Mouse (Mus musculus) erythroblast, adult 5-6 weeks (primary cell): ENCODE measurements around the gene Hebp1. TPM values are rescaled to one million over a fixed set of nuclear protein-coding genes. Genes with fewer than 3 reads are reported as not detected.

Source experiments
- ATAC-seq: replicated peaks from 2 replicates; pipeline ENCODE4 v1.8.0; 2016; ENCODE audit warnings: moderate number of reproducible peaks, mild to moderate bottlenecking, moderate TSS enrichment, inconsistent platforms; ENCODE audit not compliant: poor library complexity, low FRiP score, severe bottlenecking
- total RNA-seq, 2 experiments: library from RNA; stranded (forward) in 1 of 2; stranded (reverse) in 1 of 2; fragments of 150-400 nt in 1 of 2; fragments of 200-764, 138-1000 nt in 1 of 2; gene quantifications; 2 replicates each; pipeline versions ENCODE4 v1.2.3 to v1.2.4; 2015 to 2017; ENCODE audit warnings: low replicate concordance in 2 of 2

The Hebp1 gene
- total RNA-seq, 2 experiments from 2014 or later, result 72.1 to 143 TPM

- ATAC-seq, result no peak
Measured at GRCm38 (mm10) chr6:135136439-135137161, 61.2 kb downstream of the Hebp1 start.

- no peak for ATAC-seq
Measured at GRCm38 (mm10) chr6:135135735-135136134, 62.1 kb downstream of the Hebp1 start.

- no peak for ATAC-seq
Measured at GRCm38 (mm10) chr6:135133486-135133885, 64.3 kb downstream of the Hebp1 start.

GRCm38 (mm10) chr6:135133086-135133485 is 64.7 kb downstream of the Hebp1 start:
- no peak for ATAC-seq

DNA sequence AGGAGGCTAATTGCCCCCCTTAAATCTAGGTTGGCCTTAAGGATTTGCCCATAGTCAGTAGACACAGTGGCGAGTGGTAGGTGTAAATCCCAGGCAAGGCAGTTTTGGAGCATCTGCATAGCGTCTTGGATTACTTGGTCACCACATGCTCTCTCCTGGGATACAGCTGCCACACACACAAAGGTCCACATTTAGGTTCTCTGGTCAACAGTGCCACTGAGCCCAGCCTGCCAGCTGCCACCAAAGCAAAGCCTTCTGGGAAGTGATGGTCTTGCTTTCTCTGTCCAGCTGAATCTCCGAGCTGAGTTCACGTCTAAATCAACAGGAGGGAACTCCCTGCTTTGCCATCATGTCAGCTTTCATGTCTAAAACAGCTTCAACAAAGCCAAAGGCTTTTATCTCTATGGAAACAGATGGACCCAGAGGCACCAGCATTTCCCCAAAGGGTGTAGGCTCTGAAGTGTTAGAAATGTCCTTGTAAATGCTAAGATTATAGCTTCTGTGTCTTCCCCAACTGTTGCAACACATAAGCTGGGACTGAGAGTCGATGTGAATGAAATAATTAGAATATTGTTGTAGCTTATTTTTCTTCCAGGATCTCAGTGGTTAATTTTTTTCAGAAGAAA is 73.0 kb downstream of the Hebp1 start:
- no peak for ATAC-seq

- ATAC-seq, result no peak
Measured at GRCm38 (mm10) chr6:135118183-135118582, 79.6 kb downstream of the Hebp1 start, which contains the start of gene Gprc5d. Gprc5d (minus strand) TSS chr6:135118283.

DNA sequence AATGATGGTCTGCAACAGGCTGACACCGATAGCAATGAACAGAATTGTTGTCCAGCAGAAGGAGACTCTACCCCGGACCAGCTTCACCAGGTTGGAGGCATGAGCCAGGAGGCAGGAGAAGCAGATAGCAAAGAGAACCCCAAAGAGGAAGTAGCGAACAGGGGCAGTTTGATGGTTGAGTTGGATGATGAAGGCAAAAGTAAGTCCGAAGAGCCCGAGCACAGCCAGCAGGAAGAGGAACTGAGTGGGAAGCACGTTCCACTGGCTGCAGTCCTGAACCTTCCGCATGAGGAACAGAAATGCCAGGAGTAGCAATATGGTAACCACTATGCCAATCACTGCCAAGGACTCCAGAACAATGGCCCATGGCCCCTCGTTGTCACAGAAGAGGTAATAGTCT is 81.3 kb downstream of the Hebp1 start:
- ATAC-seq, result no peak

DNA sequence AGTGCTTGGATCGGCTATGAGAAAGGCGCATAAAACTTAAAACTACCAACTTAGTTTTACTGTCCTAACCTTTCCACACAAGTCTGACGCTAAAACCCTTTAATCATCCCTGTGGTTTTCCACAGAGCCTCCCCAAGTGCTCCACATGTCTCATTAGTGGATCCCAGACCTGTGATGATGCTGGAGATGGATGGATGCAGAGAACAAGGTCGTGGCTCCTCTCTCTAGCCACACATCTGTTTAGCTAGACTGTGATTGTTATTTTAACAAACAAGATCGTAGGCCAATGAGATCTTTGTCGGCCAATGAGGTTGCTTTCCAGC is 84.7 kb downstream of the Hebp1 start:
- no peak for ATAC-seq

GRCm38 (mm10) chr6:135112411-135113113 is 85.3 kb downstream of the Hebp1 start:
- ATAC-seq, result no peak

DNA sequence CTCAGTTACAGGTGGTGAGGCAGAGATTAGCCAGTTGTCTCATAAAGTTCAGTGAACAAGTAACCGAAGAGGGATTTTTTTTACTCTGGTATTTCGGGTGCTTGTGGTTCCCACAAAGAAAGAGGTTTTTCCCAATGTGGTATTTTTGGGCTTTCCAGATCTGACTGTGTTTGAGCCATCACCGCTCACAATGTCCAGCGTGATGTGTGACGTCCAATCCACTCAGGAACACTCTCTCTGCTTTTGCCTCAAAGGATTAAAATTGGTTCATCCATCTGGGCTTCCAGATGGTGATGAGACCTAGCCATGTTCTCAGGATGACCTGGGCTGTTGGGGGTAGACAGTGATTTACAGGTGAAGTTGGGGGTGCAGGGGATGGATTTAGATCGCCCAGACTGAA is 90.8 kb downstream of the Hebp1 start:
- no peak for ATAC-seq

DNA sequence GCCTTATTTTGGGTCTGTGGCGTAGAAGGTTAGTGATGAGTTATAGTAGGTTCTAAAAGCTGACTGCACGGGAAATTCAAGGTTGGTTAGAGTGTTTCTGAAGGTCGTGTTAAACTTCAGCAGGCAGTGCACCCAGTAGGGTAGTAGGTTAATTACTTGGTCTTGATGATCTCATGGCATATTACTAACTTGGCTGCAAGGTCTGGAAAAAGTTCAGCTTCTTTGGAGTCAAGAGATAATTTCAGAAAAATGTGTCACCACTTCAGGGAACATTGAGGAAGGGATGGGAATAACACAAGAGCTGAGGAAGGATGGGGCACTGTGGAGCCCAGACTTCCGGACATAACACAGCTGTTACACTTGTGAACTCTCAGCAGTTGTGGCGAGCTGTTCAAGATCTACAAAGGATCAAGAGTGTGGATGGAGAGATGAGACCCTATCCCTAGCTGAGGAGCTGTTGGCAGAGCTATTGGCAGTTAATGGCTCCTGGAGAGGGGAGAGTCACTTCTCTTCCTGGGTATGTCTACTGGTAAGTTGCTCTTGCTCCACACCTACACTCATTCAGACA is 95.0 kb downstream of the Hebp1 start:
- no peak for ATAC-seq

GRCm38 (mm10) chr6:135100787-135101472 is 96.9 kb downstream of the Hebp1 start:
- no peak for ATAC-seq

- no peak for ATAC-seq
Measured at GRCm38 (mm10) chr6:135092798-135093470, 104.9 kb downstream of the Hebp1 start.

DNA sequence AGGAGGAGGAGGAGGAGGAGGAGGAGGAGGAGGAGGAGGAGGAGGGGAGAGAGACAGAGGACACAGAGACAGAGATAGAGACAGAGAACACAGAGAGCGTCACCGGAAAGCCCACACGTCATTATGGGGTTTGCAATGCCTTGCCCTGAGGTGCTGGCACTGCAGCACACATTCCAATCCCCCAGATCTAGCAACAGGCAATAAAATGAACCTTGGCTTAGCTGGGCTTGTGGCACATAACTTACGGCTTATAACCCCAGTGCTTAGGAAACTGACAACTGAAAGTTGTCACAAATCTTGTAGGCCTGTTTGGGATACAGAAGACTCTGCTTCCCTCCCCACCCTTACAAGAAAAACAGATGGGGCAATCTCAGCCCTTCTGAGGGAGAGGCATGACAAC is 107.2 kb downstream of the Hebp1 start:
- ATAC-seq, result no peak

DNA sequence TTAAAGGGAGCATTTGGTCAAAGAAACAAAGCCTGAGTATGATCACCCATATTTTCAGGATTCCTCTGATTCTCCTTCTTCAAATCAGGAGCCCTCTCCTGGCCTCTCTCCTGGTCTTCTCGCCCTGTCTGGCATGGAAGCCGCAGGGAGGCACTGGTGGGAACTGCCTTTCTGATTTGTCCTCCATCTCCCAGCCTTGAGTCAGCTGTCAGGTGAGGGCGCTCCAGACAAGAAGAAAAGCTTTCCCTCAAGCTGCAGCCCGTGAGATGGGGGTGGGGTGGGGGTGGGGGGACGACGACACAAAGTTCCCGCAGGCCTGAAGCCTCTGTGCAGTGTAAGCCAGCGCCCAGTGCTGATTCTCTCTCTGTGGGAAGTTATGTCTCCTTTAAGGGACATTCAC is 108.0 kb downstream of the Hebp1 start:
- ATAC-seq, result no peak

DNA sequence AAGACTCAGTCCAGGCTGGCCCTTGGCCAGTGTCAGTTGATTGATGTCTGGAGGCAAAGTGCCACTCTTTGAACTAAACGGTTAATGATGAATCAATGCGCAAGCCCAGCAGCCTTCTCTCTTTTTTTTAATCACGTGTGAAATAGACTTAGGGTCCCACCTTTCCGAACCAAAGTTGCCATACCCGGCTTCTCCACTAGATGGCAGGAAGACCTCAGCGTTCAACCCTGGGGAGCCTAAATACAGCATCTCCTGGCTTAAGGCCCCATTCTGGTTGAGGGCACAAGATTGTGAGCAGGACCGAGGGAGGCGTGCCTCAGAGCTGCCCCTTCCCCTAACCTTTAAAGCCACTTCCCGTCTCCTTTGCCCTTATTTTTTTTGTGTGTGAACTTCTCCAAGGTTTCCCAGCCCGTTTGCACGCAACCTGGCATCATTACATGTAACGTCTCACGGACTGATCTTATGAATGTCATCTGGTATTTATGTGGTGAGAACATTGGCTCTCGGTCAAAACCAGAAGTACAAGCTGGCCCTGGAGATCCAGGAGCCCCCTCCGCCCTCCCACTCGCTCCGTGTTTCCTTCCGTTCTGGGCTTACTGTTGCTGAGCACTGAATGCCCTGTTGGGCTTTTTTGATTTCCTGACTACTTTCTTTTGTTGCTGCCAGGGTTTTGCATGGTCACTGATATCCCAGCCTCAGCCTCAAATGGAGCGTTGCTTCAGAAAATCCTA is 109.9 kb downstream of the Hebp1 start:
- peak; percentile 80 for ATAC-seq
